Mouse (Mus musculus) midbrain, postnatal 0 days (tissue): Measurements from ENCODE around the gene Crebl2. TPM values are rescaled to one million over a fixed set of nuclear protein-coding genes. Genes with fewer than 3 reads are reported as not detected.

Experiments
- ATAC-seq: fragments of 200-750 bp; cut with Nextera tagmentation; 2 replicates; pipeline ENCODE4 v1.8.0; 2017; ENCODE audit warnings: moderate number of reproducible peaks, mild to moderate bottlenecking, moderate TSS enrichment, moderate library complexity; ENCODE audit not compliant: low FRiP score
- DNase-seq: peaks from one replicate; pipeline ENCODE4 v3.0.0-alpha.2; 2015; ENCODE audit warnings: low spot score
- H3K27ac ChIP-seq: fragments of 300-500 bp; sonication (generic); 2 replicates; pipeline ENCODE4 v1.5.1; 2014; ENCODE audit warnings: low read depth, mild to moderate bottlenecking, low read length, mixed read lengths
- H3K27me3 ChIP-seq: fragments of 300-500 bp; sonication (generic); 2 replicates; pipeline ENCODE4 v1.6.1; 2014; ENCODE audit warnings: low read length, control low read depth, mixed read lengths; ENCODE audit not compliant: insufficient read depth
- H3K36me3 ChIP-seq: fragments of 300-500 bp; sonication (generic); 2 replicates; pipeline ENCODE4 v1.6.1; 2014; ENCODE audit warnings: low read length, control low read depth, mixed read lengths; ENCODE audit not compliant: insufficient read depth
- H3K4me1 ChIP-seq: fragments of 300-500 bp; sonication (generic); 2 replicates; pipeline ENCODE4 v1.6.1; 2014; ENCODE audit warnings: mild to moderate bottlenecking, control low read depth, antibody characterized with exemption, low read length, mixed read lengths; ENCODE audit not compliant: insufficient read depth
- H3K4me2 ChIP-seq: fragments of 300-500 bp; sonication (generic); 2 replicates; pipeline ENCODE4 v1.6.1; 2014; ENCODE audit warnings: low read depth, mild to moderate bottlenecking, low read length, mixed read lengths; ENCODE audit not compliant: poor library complexity, severe bottlenecking
- H3K4me3 ChIP-seq: fragments of 300-500 bp; sonication (generic); 2 replicates; pipeline ENCODE4 v1.5.1; 2014; ENCODE audit warnings: low read depth, mild to moderate bottlenecking, low read length, moderate library complexity
- H3K9ac ChIP-seq: fragments of 300-500 bp; sonication (generic); replicated peaks from 2 replicates; pipeline ENCODE4 v1.6.1; 2014; ENCODE audit warnings: mild to moderate bottlenecking, low read length, moderate library complexity, mixed read lengths; ENCODE audit not compliant: poor library complexity, severe bottlenecking
- H3K9me3 ChIP-seq: fragments of 300-500 bp; sonication (generic); 2 replicates; pipeline ENCODE4 v1.6.1; 2016; ENCODE audit warnings: low read length, control low read depth
- CTCF ChIP-seq: IDR thresholded peaks from 2 replicates; pipeline ENCODE4 v1.5.1; 2016; ENCODE audit warnings: antibody characterized with exemption, mild to moderate bottlenecking
- WGBS: fragments of 180-500 bp; shearing (Covaris S2); extraction: QIAGEN DNeasy Blood & Tissue Kit; methylation state at CpG from one replicate; pipeline ENCODE4 v1.1.7; 2014; 5-methylcytosine and 5-hydroxymethylcytosine counted together
- polyA plus RNA-seq: library from polyadenylated mRNA; unstranded; fragments of >200 nt; fragmentation: Nextera tagmentation; extraction: Ambion mirVana; gene quantifications from 2 replicates; pipeline ENCODE4 v1.2.1, GENCODE M21; 2015
- total RNA-seq: library from RNA; depleted of rRNA; stranded (reverse); fragments of >200 nt; gene quantifications from 2 replicates; pipeline ENCODE4 v1.2.3, GENCODE M21; 2014

The Crebl2 gene
- total and polyA plus RNA-seq, 2 experiments from 2014 or later: 3.5 to 10.0 TPM

GRCm38 (mm10) chr6:134877892-134878291 is 47.9 kb downstream of the Crebl2 start:
- no peak for TF ChIP-seq CTCF
- no peak for ATAC-seq

GRCm38 (mm10) chr6:134879556-134879955 is 49.6 kb downstream of the Crebl2 start:
- Histone ChIP-seq H3K4me2 (no peak overlapping the region), H3K36me3 (peaks cover 7% of the 10 kb centered on the region; the same call in 1 of the 2 replicates), H3K9me3 (no peaks in the 10 kb centered on the region), H3K4me1 (peaks cover 8% of the 10 kb centered on the region), H3K27ac (no peak overlapping the region), H3K4me3 (no peak overlapping the region), H3K9ac (no peak overlapping the region), H3K27me3 (no peaks in the 10 kb centered on the region)
- TF ChIP-seq CTCF: no peak
- DNase-seq (no peak), ATAC-seq (no peak)
- 88% methylated on average over 5 of the region's 5 CpGs for WGBS

More at GRCm38 (mm10) chr6:134877892-134878291, 47.9 kb downstream of the Crebl2 start:
- no peak for DNase-seq
- Histone ChIP-seq H3K9ac (no peak overlapping the region), H3K4me1 (0 out of 2 replicates have a peak, but pooled peaks cover 5% of the 10 kb centered on the region), H3K4me3 (no peak overlapping the region), H3K27me3 (no peaks in the 10 kb centered on the region), H3K36me3 (peaks cover 7% of the 10 kb centered on the region; the same call in 1 of the 2 replicates), H3K9me3 (no peaks in the 10 kb centered on the region), H3K4me2 (no peak overlapping the region), H3K27ac (no peak overlapping the region)
- 67% methylated on average over 1 of the region's 1 CpGs for WGBS

GRCm38 (mm10) chr6:134880046-134880445 is 50.1 kb downstream of the Crebl2 start:
- DNase-seq (peak; percentile 12), ATAC-seq (no peak)
- Histone ChIP-seq H3K27me3 (no peaks in the 10 kb centered on the region), H3K9ac (no peak overlapping the region), H3K27ac (no peak overlapping the region), H3K4me2 (no peak overlapping the region), H3K4me3 (no peak overlapping the region), H3K9me3 (no peaks in the 10 kb centered on the region), H3K36me3 (peaks cover 7% of the 10 kb centered on the region; the same call in 1 of the 2 replicates), H3K4me1 (peaks cover 13% of the 10 kb centered on the region)
- TF ChIP-seq CTCF: no peak
- 44% methylated on average over 2 of the region's 2 CpGs for WGBS

- ATAC-seq: no peak
- WGBS: 88% methylated on average over 4 of the region's 4 CpGs
- TF ChIP-seq CTCF: no peak
- Histone ChIP-seq H3K9me3 (no peaks in the 10 kb centered on the region), H3K4me3 (no peak overlapping the region), H3K9ac (no peak overlapping the region), H3K27ac (no peak overlapping the region), H3K4me1 (peaks cover 26% of the 10 kb centered on the region), H3K27me3 (no peaks in the 10 kb centered on the region), H3K36me3 (no peaks in the 10 kb centered on the region), H3K4me2 (no peak overlapping the region)
- no peak for DNase-seq
Measured at GRCm38 (mm10) chr6:134883661-134884060, 53.7 kb downstream of the Crebl2 start.

GRCm38 (mm10) chr6:134885515-134885914 is 55.6 kb downstream of the Crebl2 start:
- Histone ChIP-seq H3K4me3 (peak overlapping the region; percentile 57), H3K9me3 (no peaks in the 10 kb centered on the region), H3K4me1 (peaks cover 30% of the 10 kb centered on the region), H3K27me3 (no peaks in the 10 kb centered on the region), H3K4me2 (peak overlapping the region; percentile 51), H3K36me3 (no peaks in the 10 kb centered on the region), H3K27ac (no peak overlapping the region), H3K9ac (no peak overlapping the region)
- DNase-seq: no peak
- WGBS: 88% methylated on average over 2 of the region's 2 CpGs
- no peak for TF ChIP-seq CTCF
- no peak for ATAC-seq

GRCm38 (mm10) chr6:134886475-134886874 is 56.5 kb downstream of the Crebl2 start:
- Histone ChIP-seq H3K4me1 (peaks cover 26% of the 10 kb centered on the region), H3K9ac (peak overlapping the region; percentile 77), H3K9me3 (no peaks in the 10 kb centered on the region), H3K4me3 (peak overlapping the region; percentile 57), H3K36me3 (no peaks in the 10 kb centered on the region), H3K27ac (peak overlapping the region; percentile 90), H3K4me2 (peak overlapping the region; percentile 51), H3K27me3 (no peaks in the 10 kb centered on the region)
- DNase-seq: no peak
- TF ChIP-seq CTCF: no peak
- 47% methylated on average over 8 of the region's 8 CpGs for WGBS
- no peak for ATAC-seq
